ENCODE assay signal across 8 mouse cellular contexts in the genomic region with DNA sequence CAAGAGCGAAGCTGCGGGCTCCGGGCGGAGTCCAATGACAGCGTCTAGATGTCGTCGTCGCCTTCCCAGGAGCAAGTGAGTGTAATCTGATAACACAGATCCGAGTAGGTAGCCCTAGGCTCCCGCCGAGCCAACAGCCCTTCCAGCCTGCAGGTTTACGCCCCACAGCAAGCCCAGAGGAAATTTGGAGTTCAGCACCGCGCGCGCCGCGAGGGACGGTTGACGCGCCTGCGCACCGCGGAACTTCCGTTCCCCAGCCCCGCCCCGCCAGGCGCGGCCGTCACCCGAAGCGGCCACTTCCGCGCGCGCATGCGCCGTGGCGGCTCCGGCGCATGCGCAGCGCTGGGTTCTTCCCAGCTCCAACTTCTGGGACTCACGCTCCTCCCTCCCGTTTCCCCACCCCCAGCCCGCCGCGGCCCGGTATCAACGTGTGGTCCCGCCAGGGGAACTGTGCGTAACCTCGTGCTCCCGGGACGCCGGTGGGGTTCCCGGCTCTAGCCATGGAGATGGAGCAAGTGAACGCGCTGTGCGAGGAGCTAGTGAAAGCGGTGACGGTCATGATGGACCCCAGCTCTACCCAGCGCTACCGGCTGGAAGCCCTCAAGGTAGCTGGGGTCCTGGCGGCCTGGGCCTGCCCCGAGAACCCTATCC. TPM values are rescaled to one million over a fixed set of nuclear protein-coding genes. Genes with fewer than 3 reads are reported as not detected.
DNase-seq lines count a peak whose midpoint lies in the region; ATAC-seq and TF ChIP-seq lines count a peak whose summit lies in the region.

A gene (minus strand): TSS at position 225 of the 651 bp plus-strand sequence.
A gene (plus strand): TSS at position 362 of the 651 bp plus-strand sequence.

- H3K27ac ChIP-seq in hindbrain, embryonic 10.5 days, result peak within 1 kb of the TSS; percentile 92
- H3K27ac ChIP-seq in lung, postnatal 0 days (ENCODE audit: low read length), result peak within 1 kb of the TSS; percentile 62

- peak within 1 kb of the TSS; percentile 84 for H3K4me2 ChIP-seq in lung, postnatal 0 days (replicated peaks; ENCODE audit: low read depth, low read length)

- peaks cover 27% of the 10 kb centered on the region for H3K4me1 ChIP-seq in hindbrain, embryonic 10.5 days (replicated peaks)
- H3K4me1 ChIP-seq in lung, postnatal 0 days (ENCODE audit: insufficient read depth, low read depth, low read length), result peaks cover 5% of the 10 kb centered on the region; the same call in 1 of the 2 replicates

- no peaks in the 10 kb centered on the region for H3K9me3 ChIP-seq in hindbrain, embryonic 10.5 days
- no peaks in the 10 kb centered on the region for H3K9me3 ChIP-seq in lung, postnatal 0 days (ENCODE audit: low read length)

- peak; percentile 20; the same call in 1 of the 2 replicates for TF ChIP-seq CTCF in lung, postnatal 0 days (IDR thresholded peaks at IDR 0.05)

- peaks cover 64% of the 10 kb centered on the region for H3K36me3 ChIP-seq in hindbrain, embryonic 10.5 days
- H3K36me3 ChIP-seq in lung, postnatal 0 days (ENCODE audit: insufficient read depth, low read length), result peaks cover 12% of the 10 kb centered on the region; the same call in 1 of the 2 replicates

- no peaks in the 10 kb centered on the region for H3K27me3 ChIP-seq in hindbrain, embryonic 10.5 days (ENCODE audit: insufficient read depth, poor library complexity, severe bottlenecking)
- H3K27me3 ChIP-seq in lung, postnatal 0 days (replicated peaks; ENCODE audit: insufficient read depth, low read length), result no peaks in the 10 kb centered on the region

- no peak for TF ChIP-seq EP300 in lung, postnatal 0 days (IDR thresholded peaks at IDR 0.05)

- peak; percentile 95 for ATAC-seq in frontal cortex, adult (ENCODE audit: low TSS enrichment)
- ATAC-seq in lung, postnatal 0 days, result peak; percentile 98

- H3K9ac ChIP-seq in lung, postnatal 0 days (replicated peaks; ENCODE audit: low read depth), result peak within 1 kb of the TSS; percentile 67

- peak; percentile 90 for DNase-seq in MEL-GATA-1-ER (ENCODE audit: extremely low read depth, low read depth)
- peak; percentile 89 for DNase-seq in cerebellum, adult 8-10 months
- DNase-seq in hindbrain, embryonic 10.5 days (ENCODE audit: low spot score), result peak; percentile 93
- peak; percentile 94 for DNase-seq in layer of hippocampus, adult 9-11 months
- DNase-seq in lung, postnatal 0 days (ENCODE audit: low spot score), result peak; percentile 97
- peak; percentile 86 for DNase-seq in ovary, postnatal 14 days (ENCODE audit: low spot score)
- DNase-seq in thymus, postnatal 14 days, result peak; percentile 95

- H3K4me3 ChIP-seq in hindbrain, embryonic 10.5 days, result peak within 1 kb of the TSS; percentile 93
- peak within 1 kb of the TSS; percentile 91 for H3K4me3 ChIP-seq in lung, postnatal 0 days (ENCODE audit: low read depth, low read length)

- under 1% methylated on average over 66 of the region's 66 CpGs for WGBS in hindbrain, embryonic 10.5 days
- WGBS in lung, postnatal 0 days, result under 1% methylated on average over 64 of the region's 66 CpGs

RNA-seq across cellular contexts. Expression of the first gene that starts in this region (rescaled TPM):
- 13.0 and 13.1 TPM in 2 replicates for polyA plus RNA-seq in hindbrain, embryonic 10.5 days (2016; fragmentation: Nextera tagmentation; extraction: Ambion mirVana)
- 6.6 and 8.6 TPM in 2 replicates for polyA plus RNA-seq in lung, postnatal 0 days (2015; fragmentation: Nextera tagmentation; extraction: Ambion mirVana)

RNA-seq across cellular contexts. Expression of the second gene that starts in this region (rescaled TPM):
- 59.2 and 66.8 TPM in 2 replicates for polyA plus RNA-seq in hindbrain, embryonic 10.5 days (2016; fragmentation: Nextera tagmentation; extraction: Ambion mirVana)
- polyA plus RNA-seq in lung, postnatal 0 days (2015; fragmentation: Nextera tagmentation; extraction: Ambion mirVana), result 14.8 and 16.2 TPM in 2 replicates

Comparison
In these comparisons a context has a peak if more than half of its experiments do, and no peak if none do; other contexts are left out.
1. Peak in every context shown above with its lines: DNase-seq, ATAC-seq, H3K4me3 ChIP-seq and H3K27ac ChIP-seq.